Mouse (Mus musculus) hindlimb bud, embryonic 11.5 days (tissue): ENCODE results near the gene Ttc41.

Source experiments
- DNase-seq: peaks from one replicate; pipeline ENCODE4 v3.0.0-alpha.2; 2012; ENCODE audit warnings: low read depth, low spot score; ENCODE audit errors: extremely low spot score

The Ttc41 gene

DNA sequence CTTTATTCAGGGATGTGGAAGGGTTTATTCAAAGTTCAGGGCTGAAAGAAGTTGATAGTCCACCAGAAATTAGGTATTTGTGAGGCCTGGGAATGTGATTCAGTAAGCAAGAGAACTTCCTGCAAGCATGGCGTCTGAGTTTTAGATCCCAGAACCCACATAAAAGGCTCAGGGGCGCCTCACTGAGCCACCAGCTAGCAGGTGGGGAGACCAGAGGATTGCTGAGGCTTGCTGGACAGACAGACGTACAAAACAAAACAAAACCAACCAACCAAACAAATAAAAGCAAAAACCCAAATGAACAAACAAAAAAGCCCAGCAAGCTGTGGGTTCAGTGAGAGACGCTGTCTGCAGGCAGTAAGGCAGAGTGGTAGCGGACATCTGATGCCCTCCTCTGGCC, 77.0 kb downstream of the Ttc41 start:
- DNase-seq: no peak

DNA sequence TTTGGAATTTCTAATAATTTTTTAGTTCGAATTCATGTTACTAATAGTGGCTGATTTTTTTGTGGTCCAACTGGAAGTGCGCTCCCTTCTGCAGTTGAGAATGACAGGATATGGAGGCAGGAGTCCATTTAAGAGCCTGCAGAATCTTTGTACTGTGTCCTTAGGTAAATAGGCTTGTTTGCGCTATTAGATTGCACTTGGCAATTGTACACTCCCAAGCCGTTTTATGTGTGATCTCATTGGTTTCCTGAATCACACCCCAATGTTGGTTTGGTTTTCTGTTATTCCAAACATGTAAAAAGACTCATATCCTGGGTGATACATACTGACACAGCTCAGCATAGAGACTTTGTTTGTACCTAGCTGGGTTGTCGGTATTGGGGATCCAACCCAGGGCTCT, 78.0 kb downstream of the Ttc41 start:
- no peak for DNase-seq

DNA sequence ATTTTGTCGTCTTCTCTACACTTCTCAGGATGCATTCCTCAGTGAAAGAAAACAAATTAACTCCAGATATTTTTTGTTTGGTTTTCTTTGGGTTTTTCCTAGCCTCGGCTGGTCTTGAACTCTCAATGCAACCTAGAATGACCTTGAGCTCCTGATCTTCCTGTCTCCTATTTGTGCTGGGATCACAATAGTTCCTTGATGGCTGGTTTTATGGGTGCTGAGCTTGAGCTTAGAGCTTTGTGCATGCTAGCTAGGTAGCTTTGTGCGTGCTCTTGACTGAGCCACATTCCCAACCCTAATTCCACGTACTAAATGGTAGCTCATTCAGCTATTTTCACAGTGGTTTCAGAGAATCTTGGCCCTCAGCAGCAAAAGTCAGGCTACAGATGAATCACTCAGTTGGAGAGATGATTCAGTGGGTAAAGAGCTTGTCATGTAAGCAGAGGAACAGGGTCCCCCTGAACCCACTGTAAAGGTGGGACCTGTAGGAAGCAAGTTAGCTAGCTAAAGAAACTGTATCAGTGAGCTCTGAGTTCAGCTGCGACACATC, 78.6 kb downstream of the Ttc41 start:
- DNase-seq: no peak

DNA sequence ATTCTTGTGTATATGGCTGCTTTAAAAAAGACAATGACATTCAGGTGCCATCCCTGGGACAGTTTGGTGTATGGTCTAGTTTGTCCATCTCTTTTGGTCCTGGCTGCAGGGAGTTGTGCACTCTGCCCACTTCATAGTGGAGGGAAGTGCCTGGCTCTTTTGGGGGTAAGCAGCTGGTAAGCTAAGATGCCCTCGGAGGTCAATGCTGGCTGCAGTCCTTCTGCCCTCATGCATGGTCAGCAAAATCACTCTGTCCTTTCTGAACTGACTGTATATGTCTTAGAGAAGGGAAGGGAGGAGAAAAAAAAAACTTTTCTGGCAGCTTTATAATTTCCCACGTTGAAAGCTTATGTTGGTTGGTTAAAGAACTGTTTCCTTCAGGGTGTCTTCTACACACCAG, 79.8 kb downstream of the Ttc41 start:
- DNase-seq: no peak

DNA sequence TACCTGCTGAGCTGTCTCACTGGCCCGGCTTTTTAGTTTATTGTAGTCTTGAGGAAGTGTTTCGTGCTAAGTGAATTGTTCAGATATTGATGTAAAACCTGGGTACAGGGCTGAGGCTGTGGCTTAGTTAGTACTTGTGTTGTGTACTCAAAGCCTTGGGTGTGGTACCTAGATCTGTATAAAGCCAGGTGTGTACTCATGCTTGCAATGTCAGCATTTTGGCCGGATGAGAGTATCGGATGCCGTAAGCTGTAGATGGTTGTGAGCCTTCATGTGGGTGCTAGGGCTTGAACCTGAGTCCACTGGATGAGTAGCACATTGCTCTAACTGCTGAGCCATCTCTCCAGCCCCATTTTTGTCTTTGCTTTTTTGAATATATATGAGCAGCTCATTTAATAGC, 80.5 kb downstream of the Ttc41 start:
- DNase-seq: no peak

DNA sequence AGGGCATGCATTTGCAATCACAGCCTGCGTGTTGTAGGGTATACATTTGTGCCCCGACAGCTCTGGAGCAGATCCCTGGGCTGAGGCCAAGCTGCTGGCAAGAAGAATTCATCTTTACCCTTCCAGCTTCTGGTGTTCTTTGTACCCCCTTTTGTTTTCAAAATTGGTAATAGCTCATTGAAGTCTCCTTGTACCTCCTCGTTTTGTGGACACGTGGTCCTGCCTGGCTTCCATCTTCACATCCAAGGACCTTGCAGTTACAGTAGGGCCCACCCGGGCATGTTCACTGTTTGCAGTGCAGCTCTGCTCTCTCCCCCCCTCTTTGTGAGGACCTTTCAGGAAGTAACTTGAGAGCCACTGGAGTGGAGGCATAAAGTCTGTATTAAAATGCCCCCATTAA, 82.6 kb downstream of the Ttc41 start:
- DNase-seq: no peak

DNA sequence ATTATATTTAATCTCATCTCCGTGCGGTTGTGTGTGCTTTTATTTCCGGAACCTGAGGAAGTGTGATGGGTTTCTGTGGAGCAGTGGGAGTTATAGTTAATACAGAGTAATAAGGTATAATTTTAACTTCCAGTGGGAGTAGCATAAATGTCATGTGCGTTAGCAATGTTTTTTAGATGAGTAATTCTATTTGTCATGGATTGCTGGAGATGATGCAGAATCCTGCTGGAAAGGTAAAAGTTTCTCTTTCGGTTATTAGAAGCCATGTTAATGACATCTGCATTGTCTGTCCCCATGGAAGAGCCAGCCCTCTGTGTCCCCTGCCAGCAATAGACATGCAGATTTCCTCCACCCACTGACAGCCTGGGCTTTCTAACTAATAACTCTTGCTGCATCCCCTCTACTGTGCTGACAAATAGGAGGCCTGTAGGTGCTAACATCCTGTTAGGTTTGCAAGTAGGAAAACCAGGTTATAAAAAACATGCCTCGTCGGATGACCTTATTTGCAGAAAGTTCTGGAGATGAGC, 83.6 kb downstream of the Ttc41 start:
- DNase-seq: no peak

DNA sequence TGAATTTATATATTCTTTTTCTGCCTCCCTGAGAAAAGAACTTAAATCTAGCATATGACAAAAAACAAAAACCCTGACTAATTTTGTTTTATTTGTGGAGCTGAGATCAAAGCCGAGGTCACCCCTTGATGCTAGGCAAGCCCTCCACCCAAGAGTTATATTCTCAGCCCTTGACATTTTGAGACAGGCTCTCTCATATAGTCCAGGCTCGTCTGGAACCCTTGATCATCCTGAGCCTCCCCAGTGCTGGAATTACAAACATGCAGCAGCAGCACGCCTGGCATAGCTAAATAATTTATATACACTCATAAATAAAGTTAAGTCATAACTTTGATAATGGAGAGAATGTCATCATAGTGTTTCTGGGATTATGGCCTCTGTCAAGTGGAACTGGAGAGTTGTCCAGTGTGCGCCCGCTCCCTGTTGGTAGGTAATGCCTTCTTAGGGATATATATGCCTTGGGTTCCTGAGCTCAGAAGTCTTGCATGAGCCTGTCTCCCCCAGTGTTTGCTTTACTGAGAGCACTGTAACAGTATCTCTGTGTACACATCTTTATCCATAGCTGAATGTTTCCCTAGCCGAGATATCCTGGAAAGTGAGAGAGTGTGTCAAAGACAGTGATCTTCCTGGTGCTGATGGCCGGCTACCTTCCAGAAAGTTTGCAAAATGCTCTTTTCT, 86.0 kb downstream of the Ttc41 start:
- no peak for DNase-seq

DNA sequence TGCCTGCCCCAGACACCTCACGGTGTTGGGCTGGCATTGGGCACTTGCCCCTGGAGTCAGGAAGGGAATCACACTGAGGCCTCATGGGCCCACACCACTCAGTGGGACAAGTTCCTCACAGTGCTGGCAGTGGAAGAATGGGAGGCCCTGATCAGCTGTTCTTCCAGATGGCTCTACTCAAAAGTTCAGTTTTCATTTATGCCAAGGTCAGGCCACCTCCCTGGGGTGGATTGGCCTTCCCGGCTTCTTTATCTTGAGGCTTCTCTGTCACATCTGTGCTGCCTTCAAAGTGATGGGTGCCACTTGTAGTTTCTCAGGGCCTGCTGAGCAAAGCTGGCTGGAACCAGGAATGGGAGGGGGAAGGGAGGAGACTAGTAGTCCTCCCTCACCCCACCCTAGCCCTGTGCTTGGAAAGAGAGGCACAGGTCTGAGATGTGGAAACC, 87.9 kb downstream of the Ttc41 start:
- no peak for DNase-seq

DNA sequence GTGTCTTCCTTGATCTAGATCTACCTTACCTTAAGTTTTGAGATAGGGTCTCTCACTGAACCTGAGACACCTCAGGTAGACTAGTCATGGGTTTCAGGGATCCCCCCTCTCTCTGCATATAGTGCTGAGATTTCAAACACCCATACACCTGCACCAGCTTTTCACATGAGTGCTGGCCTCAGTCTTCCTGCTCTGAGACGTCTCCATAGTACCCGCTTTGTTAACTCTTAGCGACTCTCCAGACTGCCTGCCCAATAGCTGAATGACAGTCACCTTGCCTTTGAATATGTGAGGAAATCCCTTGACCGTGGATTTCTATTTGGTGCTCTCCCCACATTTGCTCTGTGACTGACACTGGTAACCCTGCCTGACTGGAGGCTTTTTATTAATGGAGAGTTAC, 88.6 kb downstream of the Ttc41 start:
- no peak for DNase-seq

DNA sequence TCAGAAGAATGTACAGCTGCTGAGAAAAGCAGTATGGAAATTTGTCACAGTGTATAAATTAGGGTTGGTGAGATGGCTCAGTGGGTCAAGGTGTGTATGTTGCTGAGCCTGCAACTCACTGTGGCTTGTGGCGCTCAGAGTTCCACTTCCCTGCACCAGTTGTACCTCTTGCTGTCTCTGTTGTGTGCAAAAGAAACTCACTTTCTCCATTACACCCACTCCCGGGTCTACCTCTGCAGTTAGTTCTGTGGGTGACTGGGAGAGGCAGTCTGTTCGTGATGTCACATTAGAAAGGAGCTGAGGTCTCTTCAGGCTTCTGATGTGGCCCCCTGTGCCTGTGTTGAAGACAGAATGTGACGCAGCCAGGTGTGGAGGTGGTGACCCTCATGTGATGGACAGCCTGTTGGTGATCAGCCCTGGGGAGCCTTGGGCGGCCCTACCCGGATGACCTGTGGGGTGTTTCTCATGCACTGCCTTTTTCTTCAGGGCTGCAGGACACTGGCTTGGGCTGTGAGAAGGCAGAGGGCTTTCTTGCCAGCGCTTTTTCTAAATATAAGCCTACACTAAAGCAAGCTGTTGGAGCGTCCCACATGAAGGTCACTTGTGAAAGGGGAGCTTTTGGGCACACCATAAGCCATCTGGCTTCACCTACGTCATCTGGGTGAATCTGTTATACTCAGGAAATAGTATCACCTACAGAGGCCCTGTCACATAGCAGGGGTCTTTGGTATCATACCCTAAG, 89.4 kb downstream of the Ttc41 start:
- DNase-seq: no peak

DNA sequence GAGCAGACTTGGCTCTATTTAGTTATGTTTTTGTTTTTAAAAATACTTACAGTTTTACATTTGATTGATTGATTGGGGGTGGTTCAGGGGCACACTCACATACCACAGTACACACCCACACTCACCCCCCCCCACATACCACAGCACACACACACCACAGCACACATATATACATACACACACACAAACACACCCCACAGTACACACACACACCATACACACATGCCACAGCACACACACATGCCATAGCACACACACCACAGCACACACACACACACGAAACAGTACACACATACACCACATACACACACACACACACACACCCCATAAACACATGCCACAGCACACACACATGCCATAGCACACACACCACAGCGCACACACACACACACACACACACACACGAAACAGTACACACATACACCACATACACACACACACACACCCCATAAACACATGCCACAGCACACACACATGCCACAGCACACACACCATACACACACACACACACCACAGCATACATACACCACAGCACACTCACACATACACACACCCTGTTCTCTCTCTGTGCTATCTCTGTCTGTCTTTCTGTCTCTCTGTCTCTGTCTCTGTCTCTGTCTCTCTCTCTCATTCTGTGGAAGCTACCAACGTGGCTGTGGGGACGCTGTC, 90.6 kb downstream of the Ttc41 start:
- no peak for DNase-seq

DNA sequence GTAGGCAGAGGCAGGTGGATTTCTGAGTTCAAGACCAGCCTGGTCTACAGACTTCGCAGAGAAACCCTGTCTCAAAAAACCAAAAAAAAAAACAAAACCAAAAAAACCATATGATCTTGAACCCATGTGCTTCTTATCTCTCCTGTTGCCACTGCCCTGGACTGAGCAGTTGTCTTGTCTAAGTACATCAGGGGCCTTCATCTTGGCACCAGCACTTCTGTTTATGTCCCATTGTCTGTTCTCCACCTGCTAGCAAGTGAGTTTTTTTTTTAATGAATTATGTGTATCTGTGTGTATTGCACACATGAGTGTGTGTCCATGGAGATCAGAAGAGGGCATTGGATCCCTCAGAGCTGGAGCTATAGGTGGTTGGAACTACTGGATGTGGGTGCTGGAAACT, 101.8 kb downstream of the Ttc41 start:
- no peak for DNase-seq

DNA sequence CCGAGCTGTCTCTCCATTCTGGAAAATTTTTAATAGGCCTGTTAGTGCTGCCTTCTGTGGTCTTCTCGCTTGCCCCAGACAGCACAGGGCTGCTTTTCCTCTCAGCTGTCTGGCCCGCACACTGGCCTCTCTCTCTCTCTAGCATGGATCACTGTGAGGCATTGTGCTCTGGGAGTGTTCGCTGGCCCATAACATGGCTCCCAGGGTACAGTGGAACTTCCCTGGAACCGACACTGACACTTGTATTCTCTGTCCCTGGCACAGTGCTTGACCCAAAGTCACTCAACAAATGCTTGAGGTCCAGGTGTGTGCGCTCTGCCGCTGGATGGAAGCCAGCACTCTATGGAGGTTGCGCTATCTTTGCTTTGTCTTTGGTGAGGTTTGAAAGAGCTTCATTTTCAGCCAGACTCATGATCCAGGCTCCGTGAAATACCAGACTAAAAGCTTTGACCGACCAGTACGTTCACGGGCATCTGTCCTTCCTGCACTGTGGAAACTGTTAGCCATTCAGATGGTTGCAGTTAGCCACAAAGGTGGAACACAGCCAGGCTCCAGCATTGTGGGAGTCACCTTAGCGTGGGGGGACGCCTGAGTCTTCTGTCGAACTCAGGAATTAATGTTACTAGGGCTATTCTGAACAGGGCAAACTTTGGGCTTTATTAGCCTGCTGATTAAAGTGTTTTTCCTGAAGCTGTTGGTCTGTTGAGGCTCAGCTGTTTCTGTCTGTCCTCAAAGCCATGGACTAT, 102.6 kb downstream of the Ttc41 start:
- no peak for DNase-seq

DNA sequence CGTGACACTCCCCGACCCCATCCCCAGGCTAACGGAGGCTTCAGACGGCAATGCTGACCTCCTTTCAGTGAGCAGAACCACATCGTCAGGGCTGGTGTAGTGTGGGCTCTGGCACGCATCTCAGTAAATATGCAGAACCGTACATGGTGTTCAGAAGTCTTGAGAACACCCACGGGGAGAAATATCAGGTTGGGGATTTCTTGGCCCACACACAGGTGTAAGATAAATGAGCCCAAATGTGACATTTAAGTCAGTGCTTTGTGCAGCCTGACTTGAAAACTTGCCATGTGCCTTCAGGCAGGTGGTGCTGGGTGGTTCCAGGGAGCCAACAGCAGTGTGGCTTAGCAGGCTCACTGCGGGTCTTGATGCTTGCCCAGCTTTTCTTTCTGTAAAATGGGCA, 104.4 kb downstream of the Ttc41 start:
- DNase-seq: no peak

DNA sequence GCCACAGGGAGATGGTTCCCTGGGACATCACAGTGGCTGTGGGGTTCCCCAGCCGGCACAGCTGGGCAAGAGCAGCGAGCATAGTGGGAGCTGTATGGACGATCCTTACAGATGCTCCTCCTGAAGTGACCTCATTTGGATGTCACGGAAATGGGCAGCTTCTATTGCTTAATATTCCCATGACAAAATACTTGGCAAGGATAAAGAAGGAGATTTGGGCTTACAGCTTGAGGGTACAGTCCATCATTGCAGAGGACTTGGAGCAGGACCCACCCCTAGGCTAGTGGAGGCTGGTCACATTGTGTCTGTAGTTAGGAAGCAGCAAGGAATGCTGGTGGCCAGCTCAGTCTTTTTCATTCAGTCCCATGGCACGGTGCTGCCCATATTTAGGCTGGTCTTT, 105.0 kb downstream of the Ttc41 start:
- no peak for DNase-seq

DNA sequence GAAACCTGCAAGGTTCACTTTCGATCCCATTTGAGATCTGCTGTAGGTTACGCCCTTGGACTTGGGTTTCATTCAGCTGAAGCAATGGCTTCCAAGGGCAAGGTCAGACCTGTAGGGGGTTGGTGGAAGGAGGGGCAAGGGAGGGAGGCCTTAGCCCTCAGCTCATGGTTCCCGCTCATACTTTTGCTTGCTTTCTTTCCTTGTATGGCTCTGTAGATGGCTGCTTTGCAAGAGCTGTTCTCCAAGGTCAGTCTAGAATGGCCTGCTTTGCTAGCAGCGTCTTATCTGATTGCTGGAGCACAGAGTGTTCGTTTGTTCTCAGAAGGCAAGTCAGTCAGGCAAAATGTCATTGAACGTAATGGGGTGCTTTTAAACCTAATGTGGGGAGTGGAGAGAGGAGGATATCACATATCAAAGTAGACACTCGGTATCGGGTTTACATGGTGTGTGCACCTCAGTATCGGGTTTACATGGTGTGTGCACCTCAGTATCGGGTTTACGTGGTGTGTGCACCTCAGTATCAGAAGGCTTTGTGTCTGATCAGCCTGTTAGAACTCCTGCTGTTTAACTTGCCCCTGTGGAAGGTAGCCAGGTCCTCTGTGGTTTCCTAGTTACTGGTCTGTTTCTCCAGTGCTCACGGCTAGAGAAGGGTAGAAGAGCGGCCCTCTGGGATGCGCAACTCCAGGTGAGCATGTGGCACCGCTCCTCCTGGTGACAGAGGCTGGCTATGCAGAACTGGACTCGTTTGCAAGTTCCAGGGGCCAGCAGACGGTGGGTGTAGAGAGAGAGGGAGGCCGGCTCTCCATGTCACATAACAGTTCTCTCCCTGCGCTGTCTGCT, 108.9 kb downstream of the Ttc41 start:
- DNase-seq: no peak

DNA sequence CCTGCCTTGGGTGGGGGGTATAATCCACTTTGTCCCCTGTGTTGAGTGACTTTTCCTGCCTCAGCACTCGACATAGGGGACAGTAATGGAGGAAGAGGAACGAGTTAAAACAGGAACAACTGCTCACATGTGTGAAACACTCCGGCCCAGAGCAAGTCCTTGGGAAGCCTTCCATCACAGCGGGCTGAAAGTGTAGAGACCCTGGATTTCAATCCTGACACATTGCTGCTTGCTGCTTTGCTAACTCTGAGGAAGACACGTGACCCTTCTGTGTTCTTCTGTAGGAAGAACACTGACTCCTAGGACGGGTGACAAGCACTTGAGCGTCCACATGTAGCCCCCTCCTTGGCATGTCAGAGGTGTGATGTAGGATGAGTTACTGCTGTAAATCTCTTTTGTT, 109.5 kb downstream of the Ttc41 start:
- no peak for DNase-seq

DNA sequence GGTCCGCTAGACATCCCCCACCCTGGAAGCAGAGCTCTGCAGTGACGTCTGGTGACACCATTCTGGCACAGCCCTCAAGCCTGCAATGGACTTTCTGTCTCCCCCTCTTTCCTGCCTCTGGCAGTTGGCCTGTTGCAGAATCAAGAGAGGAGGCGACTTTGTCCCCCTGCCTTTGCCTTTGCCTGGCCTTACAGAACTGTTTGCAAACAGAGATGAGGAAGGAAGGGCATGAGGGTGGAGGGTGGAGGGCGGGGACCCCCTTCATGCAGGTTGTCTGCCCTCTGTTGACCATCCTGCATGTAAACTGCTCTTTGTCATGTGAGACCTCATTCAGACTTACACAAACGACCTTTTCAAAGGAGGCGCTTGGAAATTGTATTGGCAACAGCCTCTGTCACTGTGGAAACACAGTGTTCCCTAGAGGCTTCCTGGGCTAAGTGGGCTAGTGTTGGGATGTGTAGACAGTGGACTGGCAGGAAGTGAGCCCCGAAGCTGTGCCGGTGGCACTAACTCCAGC, 114.1 kb downstream of the Ttc41 start:
- DNase-seq: no peak

DNA sequence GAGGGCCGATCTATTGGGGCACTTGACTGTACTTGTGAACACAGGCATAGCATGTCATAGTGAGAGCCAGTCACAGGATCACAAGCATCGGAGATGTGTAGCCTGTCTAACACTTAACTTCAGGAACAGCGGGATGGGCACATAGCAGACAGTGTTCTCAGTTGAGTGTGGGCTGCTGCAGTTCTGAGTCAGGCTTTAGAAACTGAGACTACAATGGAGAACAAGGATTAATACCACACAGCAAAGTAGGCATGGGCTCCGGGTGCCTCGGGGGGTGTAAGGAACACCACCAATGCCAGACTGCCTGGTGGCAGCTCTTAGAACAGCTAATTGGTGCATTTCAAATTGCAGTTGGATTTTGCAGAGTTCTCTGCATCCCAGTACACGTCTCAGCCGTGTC, 115.4 kb downstream of the Ttc41 start:
- DNase-seq: no peak
